Mouse (Mus musculus) gastrocnemius, postnatal 36 days (tissue): ENCODE results near the gene Nup98. TPM values are rescaled to one million over a fixed set of nuclear protein-coding genes. Genes with fewer than 3 reads are reported as not detected.
A peak's percentile ranks its signal among the peaks of the same experiment; 100 is the strongest.

Experiments
- DNase-seq, 2 experiments: peaks; one replicate each; pipeline ENCODE4 v3.0.0; 2022
- intact Hi-C: fragments of 180-260 bp; cut with DNase I; formaldehyde crosslinking; loops from one replicate; pipeline ENCODE4 v1.15.1; 2025
- total RNA-seq, 2 experiments: library from RNA; stranded (reverse); gene quantifications; 2 replicates each; pipeline ENCODE4 v1.2.3; 2021

The Nup98 gene
- total RNA-seq, 2 experiments from 2014 or later = 20.8 to 22.6 TPM

DNA sequence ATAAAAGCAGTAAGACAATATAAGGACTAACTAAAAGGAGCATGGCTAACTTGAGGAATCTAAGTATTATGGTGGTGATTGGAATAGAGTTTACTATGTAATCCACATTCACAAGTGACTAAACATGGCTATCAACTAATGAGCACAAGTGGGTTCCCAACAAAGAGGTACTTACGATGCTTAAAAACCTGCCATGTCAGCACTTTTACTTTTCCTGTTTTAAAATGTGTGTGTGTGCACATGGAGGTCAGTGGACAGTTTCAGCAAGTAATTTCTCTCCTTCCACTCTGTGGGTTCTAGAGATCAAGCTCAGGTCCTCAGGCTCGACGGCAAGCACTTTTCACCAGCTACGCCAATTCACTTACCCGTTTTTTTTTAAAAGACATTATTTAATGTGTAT, 72.1 kb downstream of the Nup98 start:
- DNase-seq = no peak
- intact Hi-C loops = no loop called here

DNA sequence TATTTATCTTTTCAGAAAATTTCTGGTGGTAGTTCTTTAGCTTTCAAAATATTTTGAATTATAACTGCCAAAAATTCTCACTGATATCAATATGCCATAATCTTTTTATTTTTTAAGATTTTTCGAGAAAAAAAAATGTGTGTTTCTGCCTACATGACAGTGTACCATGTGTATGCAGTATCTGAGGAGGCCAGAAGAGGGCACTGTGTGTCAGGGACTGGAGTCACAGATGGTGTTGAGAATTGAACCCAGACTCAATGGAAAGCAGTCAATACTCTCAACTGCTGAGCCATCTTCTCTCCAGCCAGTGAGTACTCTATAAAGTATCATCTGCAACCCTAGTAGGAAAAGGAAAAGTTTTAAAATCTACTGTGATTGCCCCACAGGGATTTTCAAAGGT, 72.5 kb downstream of the Nup98 start:
- DNase-seq = no peak
- intact Hi-C loops = no loop called here

DNA sequence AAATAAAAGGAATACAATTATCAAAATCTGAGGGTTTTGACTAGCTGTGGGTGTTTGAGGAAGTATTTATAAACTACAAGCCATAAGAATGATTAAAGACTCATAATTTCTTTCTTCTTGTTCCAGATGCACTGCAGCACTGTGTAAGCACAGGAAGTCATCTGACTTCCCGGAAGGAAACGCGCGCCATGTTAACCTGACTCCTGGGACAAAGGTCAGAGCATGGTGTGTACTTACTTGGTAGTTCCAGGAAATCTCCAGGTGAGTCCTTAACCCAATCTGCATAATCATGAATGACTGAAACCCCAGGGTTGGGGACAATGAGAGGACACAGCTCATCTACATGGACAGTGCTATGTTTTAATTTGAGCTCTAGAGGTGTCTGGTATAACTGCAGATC, 77.6 kb downstream of the Nup98 start:
- no peak for DNase-seq

DNA sequence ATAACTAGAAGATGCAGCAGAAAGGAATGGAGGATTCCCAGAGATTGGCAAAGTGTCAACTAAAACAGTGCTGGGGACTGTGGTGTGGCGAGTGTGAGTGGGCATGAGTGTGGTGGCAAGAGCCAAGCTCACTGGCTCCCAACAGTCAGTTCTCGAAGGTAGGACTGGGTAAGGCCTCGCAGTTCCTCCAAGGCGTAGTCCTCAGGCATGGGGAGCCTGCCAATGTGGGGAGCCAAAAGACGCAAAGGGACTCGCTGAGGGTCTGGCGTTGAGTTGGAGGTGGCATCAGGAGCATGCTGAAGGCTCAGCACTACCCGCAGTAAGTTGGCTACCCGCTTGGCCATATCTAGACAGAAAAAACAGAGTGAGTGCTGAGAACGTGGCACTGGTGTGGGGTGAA, 89.7 kb downstream of the Nup98 start:
- no peak for DNase-seq
- intact Hi-C loops = loop anchor here (5.0 kb wide), 1 partner anchor 57 kb away; no protein-coding TSS in a partner anchor

More for the DNA sequence above, 77.6 kb downstream of the Nup98 start:
- intact Hi-C loops = no loop called here

DNA sequence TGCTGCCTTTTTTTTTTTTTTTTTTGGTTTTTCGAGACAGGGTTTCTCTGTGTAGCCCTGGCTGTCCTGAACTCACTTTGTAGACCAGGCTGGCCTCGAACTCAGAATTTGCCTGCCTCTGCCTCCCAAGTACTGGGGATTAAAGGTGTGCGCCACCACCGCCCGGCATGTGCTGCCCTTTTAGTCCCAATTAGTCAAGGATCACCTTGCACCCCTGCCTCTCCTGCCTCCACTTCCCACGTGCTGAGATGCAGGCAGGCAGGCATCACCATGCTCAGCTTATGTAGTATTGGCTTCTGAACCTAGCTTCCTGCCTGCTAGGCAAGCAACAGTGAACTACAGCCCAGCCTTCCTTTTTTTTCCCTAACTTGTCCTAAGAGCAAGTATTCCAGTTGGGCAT, 92.6 kb downstream of the Nup98 start:
- intact Hi-C loops = no loop called here
- no peak for DNase-seq

DNA sequence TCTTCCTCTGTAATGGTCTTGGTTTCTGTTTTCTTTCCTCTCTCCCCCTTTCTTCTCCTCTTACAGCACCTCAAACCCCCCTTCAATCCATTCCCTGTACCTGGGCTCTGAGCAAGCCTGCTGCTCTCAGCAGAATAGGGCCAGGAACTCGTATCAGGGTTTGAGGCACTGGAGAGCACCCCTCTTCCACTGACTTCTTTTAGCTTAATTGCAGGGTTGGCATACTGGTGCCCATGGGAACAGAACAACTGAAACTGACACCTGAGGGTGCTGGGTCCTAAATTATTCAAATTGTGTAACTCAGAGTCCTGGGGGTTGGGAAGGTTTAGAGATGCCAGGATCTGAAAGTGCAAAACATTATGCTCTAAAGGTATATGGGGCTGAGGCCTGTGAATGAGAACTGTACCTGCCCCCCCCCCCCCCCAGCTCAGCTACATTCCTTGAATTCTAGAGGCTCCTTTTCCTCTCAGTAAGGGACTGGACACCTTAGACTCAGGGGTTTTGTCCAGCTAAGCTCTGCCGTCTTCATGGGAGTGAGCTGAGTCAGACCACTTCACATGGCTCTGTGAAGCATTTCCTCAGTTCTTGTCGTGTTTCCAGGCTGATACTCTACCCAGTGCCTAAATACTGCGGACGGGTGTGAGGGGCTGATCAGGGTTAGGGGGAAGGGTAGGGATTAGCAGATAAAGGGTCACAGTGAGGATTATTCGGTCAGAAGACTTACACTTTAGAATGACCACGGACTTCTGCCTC, 93.2 kb downstream of the Nup98 start, which contains the start of gene Chrna10:
Gene Chrna10, minus strand, starts transcription at position 250 of the 753 bp plus-strand sequence.
- no peak for DNase-seq
- intact Hi-C loops = no loop called here

DNA sequence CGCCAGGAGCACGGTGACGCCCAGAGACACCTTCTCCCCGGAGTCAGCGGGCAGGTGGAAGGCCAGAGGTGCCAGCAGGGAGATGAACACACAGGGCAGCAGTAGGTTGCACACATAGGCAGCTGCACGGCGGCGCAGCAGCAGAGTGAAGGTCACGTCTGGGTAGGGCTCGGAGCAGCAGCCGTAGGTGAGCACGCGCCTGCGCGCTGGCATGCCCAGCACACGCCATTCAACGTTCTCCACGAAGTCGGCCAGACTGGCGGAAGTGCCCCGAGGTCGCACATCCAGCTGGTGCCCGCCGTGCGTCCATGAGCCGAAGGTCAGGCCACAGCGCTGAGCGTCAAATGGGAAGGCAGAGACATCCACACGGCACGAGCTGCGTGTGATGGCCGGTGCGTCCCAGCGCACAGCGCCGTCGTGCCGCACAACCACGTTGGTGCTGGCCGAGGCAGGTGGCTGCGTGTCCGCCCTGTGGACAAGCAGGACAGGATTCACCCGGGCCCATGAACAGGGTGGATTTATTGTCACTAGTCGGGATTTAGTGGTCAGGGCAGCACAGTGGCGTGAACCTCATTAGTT, 96.7 kb downstream of the Nup98 start:
- DNase-seq = no peak
- intact Hi-C loops = no loop called here

DNA sequence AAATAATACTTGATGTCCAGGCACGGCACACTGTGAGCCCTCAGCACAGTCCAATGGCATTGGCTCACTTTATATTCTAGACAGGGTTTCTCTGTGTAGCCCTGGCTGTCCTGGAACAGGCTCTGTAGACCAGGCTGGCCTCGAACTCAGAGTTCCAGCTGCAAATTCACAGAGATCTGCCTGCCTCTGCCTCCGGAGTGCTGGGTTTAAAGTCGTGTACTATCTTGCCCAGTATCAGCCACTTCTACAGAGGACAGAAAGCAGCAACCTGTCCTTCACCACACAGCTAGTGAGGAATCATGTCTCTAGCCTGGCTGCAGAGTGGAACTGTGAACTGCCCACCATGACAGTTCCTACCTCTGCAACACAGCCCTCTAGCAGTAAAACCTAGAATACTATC, 100.2 kb downstream of the Nup98 start:
- no peak for DNase-seq
- intact Hi-C loops = no loop called here

DNA sequence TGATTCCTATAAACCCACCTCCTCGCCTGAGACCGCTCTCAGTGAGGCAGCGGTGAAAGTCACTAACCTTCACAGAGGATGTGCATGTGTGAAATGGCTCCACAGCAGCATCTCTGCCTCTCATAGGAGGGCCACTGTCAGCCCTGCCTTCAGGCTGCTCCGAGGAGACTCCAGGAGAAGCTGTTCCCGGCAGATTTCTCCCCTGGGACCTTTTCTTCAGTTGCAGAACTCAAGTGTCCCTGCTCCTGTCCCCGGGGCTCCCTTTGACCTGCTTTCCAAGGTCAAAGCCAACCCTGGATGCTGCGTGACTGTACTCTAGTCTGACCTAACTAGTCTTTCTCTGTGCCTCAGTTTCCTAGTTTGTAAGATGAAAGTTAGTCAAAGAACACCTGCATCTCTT, 100.8 kb downstream of the Nup98 start, which contains the start of gene Art5:
Gene Art5, minus strand, starts transcription at position 319 of the 400 bp plus-strand sequence.
- DNase-seq = no peak
- intact Hi-C loops = no loop called here

DNA sequence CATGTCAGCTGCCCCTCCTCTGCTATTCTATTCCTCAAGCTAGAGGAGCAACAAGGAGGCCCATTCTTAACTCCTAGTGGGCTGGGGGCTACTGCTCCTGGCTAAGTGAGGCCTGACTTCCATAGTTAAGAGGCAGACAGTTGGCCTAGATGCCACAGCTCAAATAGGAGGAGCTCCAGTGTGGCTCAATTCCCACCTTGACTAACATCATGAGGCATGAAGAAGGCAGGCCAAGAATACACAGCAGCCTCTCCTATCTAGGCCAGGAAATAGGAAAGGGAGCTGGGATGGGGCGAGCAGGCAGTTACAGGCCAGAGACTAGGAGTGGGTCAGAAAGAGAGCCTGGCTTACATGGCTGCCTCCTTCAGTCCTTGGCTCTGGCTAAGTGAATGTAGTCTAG, 101.8 kb downstream of the Nup98 start:
- DNase-seq = no peak
- intact Hi-C loops = no loop called here

DNA sequence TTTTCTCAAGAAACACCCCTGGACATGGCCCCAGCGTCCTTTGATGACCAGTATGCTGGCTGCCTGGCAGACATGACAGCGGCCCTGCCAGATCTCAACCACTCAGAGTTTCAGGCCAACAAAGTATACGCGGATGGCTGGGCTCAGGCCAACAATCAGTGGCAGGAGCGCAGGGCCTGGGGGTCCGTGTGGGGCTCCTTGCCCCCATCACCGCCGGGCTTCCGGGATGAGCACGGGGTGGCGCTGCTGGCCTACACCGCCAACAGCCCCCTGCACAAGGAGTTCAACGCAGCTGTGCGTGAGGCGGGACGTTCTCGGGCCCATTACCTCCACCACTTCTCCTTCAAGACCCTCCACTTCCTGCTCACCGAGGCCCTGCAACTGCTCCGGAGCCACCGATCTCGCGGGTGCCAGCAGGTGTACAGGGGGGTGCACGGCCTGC, 103.3 kb downstream of the Nup98 start:
- intact Hi-C loops = no loop called here
- peak in 1 of 2 experiments; percentile 16 for DNase-seq

DNA sequence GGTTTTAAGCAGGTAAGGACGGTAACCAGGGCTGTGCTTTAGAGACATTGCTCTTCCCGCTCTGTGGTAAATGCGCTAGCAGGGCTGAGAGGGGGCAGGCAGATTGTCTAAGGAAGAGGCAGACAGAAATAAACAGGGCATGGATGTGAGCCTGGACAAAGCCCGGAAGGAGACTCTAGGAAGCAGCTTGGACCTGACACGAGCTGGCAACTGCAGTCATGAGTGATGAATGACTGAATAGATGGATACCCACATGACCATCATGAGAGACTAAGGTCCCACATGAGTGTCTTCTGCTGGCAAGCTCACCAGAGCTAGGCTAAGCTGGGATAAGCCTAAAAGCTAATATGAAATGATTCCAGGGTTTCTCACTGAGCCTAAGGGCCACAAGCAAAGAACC, 105.8 kb downstream of the Nup98 start:
- intact Hi-C loops = no loop called here
- DNase-seq = no peak

DNA sequence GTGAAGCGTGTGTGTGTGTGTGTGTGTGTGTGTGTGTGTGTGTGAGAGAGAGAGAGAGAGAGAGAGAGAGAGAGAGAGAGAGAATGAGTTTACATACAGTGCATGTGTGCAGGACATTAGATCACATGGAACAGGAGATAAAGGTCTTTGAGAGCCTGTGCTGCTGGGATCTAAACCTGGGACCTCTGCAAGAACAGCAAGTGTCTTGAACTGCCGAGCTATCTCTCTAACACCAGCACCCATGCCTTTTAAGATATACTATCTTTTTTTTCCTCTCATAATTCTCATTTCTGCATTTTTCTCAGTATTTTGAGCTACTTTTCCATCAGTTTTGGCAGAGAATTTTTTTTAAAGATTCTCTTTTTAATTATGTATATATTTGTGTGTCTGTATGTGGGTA, 106.4 kb downstream of the Nup98 start:
- intact Hi-C loops = no loop called here

DNA sequence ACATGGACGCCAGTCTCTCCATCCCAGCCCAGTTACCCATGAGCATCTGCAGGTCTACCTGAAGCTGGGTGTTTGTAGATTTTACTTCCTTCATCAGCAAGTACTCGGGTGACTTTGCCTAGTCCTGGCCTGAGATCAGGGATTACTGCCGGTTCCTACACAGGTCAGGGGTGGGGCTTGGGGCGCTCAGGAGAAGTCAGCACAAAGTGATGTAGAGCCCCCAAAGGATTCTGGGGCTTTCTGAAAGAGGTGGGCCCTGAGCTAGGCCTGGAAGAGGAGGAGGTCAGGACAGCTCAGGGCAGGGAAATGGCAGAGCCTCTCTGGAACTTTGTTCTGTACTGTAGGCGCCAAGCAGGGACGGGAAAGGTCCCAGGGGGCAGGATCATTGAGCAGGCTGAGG, 107.3 kb downstream of the Nup98 start:
- intact Hi-C loops = no loop called here
- no peak for DNase-seq

More for the DNA sequence above, 106.4 kb downstream of the Nup98 start:
- DNase-seq = no peak

DNA sequence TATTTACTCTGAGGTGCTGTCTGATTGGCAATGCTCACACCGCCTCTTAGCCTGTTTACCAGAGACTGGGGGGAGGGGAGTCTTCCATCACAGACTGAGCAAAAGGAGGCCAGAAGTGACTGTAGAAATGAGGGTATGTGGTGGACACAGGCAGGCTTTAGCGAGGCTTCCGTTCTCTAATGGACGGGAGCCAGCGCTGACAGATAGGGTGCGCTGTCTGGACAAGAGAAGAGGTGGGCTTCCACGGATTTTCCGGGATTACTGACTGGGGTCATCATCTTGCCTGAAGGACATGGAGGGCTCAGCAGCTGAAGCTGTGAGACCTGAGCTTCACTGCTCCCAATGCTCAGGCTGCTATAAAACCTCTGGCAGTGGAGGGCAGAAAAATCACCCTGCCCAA, 107.7 kb downstream of the Nup98 start:
- no peak for DNase-seq
- intact Hi-C loops = no loop called here

DNA sequence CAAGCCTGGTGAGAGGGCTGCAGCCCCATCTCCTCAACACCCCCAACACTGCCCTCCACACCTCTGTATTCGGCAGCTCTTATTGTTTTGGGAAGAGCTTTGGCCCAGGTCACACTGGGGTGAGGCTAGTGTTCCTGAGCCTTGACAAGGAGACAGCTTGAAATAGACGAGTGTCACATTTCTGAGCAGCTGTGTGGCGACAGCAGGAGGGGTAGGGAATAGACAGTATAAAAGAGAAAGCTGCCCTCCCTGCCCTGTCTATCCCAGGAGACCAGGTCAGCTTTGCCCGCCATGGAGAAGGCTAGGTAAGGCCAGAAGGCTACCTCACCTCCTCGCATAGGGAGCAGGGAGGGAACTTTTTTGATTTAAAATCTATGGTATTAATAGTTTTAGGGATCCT, 108.5 kb downstream of the Nup98 start, which contains the start of gene Art1:
Gene Art1, plus strand, starts transcription at position 257 of the 400 bp plus-strand sequence.
- peak in 1 of 2 experiments; percentile 42 for DNase-seq
- intact Hi-C loops = no loop called here

DNA sequence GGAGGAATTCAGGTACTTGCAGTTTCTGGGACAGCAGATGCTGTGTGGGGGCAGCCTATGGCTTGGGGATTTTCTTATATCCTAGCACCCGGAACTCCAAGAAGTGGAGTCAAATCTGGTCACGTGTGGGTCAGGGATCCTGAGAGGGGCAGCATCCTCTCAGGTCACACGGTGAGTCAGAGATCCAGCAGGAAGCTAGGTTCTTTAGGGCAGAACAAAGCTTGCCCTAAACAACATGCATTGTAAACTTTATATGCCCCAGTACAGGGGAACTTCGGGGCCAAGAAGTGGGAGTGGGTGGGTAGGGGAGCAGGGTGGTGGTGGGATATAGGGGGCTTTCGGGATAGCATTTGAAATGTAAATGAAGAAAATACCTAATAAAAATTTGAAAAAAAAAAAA, 109.1 kb downstream of the Nup98 start:
- DNase-seq = no peak
- intact Hi-C loops = no loop called here

DNA sequence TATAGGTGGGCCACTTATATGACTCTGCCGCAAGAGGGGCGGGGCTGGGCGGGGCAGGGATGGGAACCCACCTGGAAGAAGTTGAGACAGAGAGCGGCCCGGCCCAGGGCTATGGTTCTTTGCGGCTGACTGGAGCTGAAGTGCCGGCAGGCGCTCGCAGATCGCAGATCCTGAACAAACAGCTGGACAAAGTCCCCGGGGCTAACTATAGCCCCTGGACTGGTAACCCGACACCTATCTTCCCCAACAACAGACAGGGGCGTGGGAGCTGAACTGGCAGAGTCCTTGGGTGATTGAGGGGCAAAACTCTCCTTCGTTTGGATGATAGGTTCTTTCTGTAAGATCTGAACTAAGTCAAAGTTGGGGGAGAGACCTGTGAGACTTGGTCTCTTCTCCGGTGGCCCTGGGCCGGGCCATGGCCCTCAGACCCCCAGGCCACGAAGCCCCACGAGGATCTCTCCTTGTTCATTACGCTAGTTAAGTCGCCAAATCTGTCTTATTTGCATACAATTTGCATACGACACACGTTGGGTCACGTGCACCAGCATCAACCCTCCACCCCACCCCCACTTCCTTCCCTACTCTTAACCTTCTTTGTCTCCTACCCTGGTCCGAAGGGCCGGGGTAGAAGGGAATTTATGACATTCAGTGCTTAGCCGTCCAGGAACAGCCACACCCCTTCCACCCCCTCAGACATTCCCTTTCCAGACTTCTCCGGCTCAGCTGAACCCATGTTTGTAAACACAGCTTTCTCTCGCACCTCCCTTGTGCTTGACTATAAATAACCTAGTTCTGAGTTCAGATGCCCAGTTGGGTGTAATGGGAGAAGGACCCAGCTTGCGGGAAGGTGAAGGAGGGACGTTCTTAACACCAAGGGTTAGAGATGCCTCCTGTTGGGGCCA, 110.0 kb downstream of the Nup98 start:
- DNase-seq = no peak
- intact Hi-C loops = no loop called here

DNA sequence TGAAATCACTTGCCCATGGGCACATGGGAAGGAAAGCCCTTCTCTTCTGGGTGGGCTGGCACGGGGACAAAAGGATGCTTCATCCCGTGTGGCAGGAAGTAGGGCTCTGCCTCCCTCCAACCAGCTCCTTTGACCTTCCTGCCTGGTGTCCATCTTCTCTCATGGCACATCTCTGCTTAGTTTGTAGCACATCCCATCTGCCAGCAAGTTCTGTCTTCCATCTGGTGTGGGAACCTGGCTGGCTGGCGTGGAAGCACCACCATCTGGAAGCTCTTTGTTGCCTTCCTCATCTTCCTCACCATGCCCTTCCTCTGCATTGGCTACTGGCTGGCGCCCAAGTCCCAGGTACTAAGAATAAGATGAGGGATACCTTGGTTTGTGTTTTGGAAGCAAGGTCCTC, 122.6 kb downstream of the Nup98 start:
- intact Hi-C loops = no loop called here

DNA sequence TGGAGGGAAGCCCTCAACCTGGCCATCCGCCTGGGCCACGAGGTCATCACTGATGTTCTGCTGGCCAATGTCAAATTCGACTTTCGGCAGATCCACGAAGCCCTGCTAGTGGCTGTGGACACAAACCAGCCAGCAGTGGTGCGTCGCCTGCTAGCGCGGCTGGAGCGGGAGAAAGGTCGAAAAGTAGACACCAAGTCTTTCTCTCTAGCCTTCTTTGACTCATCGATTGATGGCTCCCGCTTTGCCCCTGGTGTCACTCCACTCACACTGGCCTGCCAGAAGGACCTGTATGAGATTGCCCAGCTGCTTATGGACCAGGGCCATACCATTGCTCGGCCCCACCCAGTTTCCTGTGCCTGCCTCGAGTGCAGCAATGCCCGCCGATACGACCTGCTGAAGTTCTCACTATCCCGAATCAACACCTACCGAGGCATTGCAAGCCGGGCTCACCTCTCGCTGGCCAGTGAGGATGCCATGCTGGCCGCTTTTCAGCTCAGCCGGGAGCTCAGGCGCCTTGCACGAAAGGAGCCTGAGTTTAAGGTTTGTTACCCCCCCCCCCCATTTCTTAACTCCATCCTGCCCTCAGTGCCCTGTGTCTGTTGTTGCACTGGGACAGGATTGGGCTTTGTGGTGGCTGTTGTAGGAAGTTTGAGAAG, 125.8 kb downstream of the Nup98 start:
- DNase-seq = no peak
- intact Hi-C loops = no loop called here

More for the DNA sequence above, 122.6 kb downstream of the Nup98 start:
- no peak for DNase-seq
